Mouse (Mus musculus) granulocyte monocyte progenitor cell, adult 5-6 weeks (primary cell): Measurements from ENCODE around the gene Bmpr1a. TPM values are rescaled to one million over a fixed set of nuclear protein-coding genes. Genes with fewer than 3 reads are reported as not detected.

Experiments used
- ATAC-seq: replicated peaks from 2 replicates; pipeline ENCODE4 v1.8.0; 2016; ENCODE audit warnings: mild to moderate bottlenecking, moderate TSS enrichment, inconsistent platforms; ENCODE audit not compliant: poor library complexity, severe bottlenecking
- total RNA-seq, 2 experiments: library from RNA; stranded (forward) in 1 of 2; stranded (reverse) in 1 of 2; fragments of 200-712, 200-1000 nt in 1 of 2; fragments of >200 nt in 1 of 2; fragmentation: Nextera tagmentation in 1 of 2; gene quantifications; 2 replicates each; pipeline ENCODE4 v1.2.3; 2014 to 2017

Bmpr1a gene
- total RNA-seq, 2 experiments from 2014 or later, result 0.46 TPM; not detected in 1

DNA sequence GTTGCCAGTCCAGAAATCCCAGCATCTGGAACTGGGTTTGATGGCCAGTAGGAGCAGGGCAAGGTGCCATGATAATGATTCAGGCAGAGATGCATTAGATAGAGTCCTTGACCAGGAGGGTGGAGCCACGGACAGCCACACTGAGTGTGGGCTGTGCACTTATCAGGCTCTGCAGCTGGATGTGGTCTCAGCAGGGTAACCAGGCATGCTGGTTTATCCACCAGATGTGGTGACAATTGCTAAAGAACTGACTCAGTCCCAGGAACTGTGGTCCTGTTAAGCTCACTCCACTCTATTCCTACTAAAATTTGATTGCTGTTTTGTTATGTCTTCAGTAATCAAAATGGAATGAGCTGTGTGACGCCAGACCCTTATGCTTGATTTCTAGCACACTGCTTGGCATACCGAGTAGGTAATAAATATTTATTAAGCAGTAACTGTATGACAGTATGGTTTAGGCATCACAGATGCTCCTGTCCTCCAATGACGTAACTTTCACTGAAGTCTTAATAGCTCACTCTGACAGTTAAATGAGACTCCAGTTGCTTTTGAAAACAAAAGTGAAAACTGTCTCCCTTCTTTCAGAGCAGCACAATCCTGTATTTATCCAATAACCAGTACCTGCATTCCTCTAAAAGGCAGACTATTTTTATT is 5.2 kb upstream of the Bmpr1a start:
- peak; percentile 51 for ATAC-seq

DNA sequence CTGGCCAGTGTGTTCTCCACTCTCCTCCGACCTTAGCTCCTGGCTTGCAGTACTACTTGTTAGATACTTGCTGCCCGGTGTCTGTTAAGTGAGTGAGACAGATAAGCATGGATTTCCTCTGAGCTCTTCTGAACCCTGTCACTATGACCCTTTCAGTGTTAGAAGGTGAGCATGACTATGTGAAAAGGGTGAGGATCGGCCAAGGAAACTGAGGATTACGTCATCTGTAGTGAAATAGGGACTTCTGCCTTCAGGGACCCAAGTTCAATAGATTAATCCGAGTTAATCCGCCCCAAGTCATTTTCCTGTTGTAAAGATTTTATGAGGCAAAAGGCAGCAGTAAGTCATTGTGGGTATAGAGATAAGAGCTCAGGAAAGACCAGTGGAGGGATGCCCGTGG is 2.2 kb upstream of the Bmpr1a start:
- ATAC-seq, result no peak

GRCm38 (mm10) chr14:34504377-34504776 is 1.2 kb upstream of the Bmpr1a start:
- ATAC-seq, result no peak

DNA sequence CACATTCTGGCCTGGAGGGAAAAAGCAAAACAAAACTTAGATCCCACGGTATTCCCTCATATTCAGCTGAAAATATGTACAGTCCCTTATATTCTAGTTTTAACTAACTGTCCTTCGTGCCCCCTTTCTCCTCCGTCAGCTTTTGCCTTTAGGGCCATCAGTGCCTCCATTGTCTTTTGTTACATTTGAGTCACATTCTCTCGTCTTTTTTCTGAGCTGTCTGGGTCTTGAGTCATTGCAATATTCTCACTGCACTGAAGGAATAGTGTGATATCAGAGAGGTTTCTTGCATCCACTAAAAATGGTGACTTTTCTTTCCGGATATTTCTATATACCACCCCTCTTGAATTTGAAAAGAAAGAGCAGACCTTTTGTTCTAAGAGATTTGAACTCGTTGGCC is 618 bp upstream of the Bmpr1a start:
- ATAC-seq, result no peak

DNA sequence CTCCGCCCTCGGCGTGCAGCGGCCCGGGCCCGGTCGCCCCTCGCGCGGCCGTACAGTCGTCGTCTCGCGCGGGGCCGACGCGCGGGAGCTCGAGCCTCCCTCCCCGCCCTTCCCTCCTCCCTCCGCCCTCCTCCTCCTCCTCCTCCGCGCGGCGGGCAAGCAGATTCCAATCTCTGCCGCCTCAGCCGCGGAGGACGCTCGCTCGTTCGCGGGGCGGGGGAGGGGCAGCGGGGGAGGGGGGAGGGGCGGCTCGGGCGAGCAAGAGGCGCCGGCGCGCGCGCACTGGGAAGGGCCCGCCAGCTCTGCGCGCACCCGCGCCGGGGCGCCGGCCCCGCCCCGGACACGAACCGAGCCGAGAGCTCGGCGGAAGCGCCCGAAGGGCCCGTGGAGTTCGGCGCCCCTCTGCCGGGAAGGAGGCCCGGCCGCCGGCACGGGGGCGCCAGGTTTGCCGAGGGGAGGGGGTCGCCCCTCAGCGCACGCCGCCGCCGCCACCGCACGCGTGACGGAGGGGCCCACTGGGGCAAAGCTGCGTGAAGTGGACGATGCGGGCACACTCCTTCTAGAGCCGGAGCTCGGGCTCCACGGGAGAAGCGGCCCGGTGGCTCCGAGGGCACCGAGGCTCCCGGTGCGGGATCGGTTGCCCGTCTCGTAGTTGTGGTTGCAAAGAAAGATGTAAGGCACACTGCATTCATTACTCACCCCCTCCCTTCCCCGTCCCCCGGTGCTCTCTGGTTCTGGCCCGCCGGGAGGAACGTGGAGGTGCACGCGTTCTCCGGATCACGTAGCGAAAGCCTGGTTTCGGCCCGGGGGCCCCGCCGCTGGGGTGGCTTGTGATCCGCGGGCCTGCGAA is 441 bp downstream of the Bmpr1a start:
- ATAC-seq, result peak; percentile 64

- ATAC-seq, result peak; percentile 21
Measured at GRCm38 (mm10) chr14:34501804-34502474, 1.2 kb downstream of the Bmpr1a start.

DNA sequence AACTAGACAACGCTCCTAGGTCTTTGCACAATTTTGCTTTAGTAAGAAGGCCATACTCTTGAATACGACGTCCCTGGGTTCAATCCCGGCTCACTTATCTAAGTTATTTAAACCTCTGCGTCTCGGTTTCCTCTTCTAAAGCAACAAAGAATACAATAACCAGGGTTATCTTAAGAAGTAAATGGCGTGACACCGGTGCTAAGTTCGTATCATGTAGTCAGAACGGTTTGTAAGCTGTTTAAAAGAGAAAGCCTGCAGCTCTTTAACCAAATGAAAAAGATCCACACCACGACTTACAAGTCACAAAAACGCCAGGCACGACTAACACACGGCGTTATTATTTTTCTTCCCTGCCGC is 1.7 kb downstream of the Bmpr1a start:
- ATAC-seq, result no peak

DNA sequence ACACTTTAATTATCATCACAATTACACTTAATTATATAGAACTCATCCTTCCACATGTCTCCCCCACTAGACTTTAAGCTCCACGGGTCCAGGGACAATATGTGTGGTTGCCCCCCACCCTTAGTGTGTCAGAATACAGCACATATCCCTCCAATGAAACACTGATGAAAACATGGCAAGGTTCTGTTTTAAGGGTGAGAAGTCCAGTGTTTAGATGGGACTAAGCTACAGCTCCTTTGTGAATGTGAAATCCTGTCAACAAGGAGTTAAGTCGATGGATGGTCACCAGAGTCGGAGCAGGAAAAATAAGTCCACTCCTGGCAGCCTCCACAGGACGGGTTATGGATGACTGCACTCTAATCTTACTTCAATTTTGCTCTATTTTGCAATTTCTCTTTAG is 2.8 kb downstream of the Bmpr1a start:
- no peak for ATAC-seq

- ATAC-seq, result no peak
Measured at GRCm38 (mm10) chr14:34499664-34500063, 3.5 kb downstream of the Bmpr1a start.

- ATAC-seq, result no peak
Measured at GRCm38 (mm10) chr14:34497346-34497745, 5.8 kb downstream of the Bmpr1a start.

GRCm38 (mm10) chr14:34493682-34494081 is 9.5 kb downstream of the Bmpr1a start:
- peak; percentile 76 for ATAC-seq

- no peak for ATAC-seq
Measured at GRCm38 (mm10) chr14:34492688-34493087, 10.5 kb downstream of the Bmpr1a start.

GRCm38 (mm10) chr14:34490965-34491364 is 12.2 kb downstream of the Bmpr1a start:
- ATAC-seq, result no peak

DNA sequence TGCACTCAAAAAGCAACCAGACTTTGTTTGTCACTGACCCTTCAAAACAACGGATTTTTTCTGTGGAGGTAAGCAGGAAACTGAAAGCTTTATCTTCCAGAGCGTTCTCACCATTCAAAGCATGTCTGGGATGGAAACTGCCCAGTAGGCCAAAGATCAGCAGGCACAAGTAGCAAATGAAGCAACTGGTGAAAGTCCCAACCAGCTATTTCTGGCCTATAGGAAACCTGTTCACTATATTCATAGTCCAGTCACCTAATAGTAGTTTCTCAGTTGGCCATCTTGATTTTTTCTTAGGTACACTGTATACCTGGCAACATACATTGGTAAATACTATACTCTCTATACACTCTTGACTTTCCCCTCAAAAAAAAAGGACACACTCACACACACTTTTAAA is 13.2 kb downstream of the Bmpr1a start:
- no peak for ATAC-seq

GRCm38 (mm10) chr14:34486169-34486568 is 17.0 kb downstream of the Bmpr1a start:
- no peak for ATAC-seq

GRCm38 (mm10) chr14:34483469-34484341 is 19.4 kb downstream of the Bmpr1a start:
- ATAC-seq, result no peak

GRCm38 (mm10) chr14:34471591-34471990 is 31.6 kb downstream of the Bmpr1a start:
- ATAC-seq, result no peak

- no peak for ATAC-seq
Measured at GRCm38 (mm10) chr14:34466291-34466690, 36.9 kb downstream of the Bmpr1a start.

- ATAC-seq, result no peak
Measured at GRCm38 (mm10) chr14:34459386-34459785, 43.8 kb downstream of the Bmpr1a start.

DNA sequence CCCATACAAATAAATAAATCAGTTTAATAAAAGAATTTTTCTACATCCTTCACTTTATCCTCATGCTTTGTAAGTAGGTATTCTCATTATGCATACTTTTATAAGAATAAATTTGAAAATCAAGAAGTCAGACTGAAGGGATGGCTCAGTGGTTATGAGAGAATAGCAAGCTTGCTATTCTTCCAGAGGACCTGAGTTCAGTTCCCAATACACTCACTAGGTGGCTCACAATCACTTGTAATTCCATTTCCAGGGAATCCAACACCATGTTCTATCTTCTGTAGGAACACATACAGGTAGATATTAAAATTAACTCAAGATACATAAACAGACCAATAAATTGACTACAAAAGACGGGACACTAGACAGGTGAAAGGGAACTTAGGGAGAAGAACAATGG is 44.3 kb downstream of the Bmpr1a start:
- no peak for ATAC-seq
